In the genomic region with DNA sequence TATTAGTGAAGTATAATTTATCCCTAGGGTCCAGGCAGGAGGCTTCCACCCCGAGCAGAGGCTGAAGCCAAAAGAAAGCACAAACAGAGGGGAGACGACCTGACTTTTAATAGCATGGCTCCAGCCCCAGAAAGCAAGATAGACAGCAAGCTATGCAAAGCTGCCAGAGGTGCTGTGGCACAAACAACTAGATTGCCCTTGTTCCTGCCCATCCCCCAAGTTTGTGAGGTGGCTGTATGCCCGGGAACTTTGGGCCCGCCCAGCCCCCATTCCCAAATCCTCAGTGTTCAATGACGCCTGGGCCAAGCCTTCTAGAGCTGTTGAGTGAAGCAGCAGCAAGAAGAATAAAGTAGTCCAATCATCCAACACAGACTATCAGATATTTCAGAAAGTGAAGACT, we compare ENCODE assay signal across 11 mouse cellular contexts. TPM values are rescaled to one million over a fixed set of nuclear protein-coding genes. Genes with fewer than 3 reads are reported as not detected.
A peak's percentile ranks its signal among the peaks of the same experiment; 100 is the strongest.
DNase-seq lines count a peak whose midpoint lies in the region; ATAC-seq and TF ChIP-seq lines count a peak whose summit lies in the region.
"Had no signal": no experiment of that assay in that cellular context is flagged by ENCODE, and none has a peak within 500 bp of the region (broad histone marks: within the 10 kb centered on the region; RNA-seq: fewer than 3 reads in every experiment).

No protein-coding gene starts in this region.

- peaks cover 6% of the 10 kb centered on the region for H3K27me3 ChIP-seq in liver, embryonic 11.5 days (replicated peaks; ENCODE audit: control insufficient read depth, insufficient read depth, low read length)
- peaks cover 3% of the 10 kb centered on the region; the same call in 1 of the 2 replicates for H3K27me3 ChIP-seq in forebrain, postnatal 0 days (ENCODE audit: insufficient read depth, low read length)

- H3K36me3 ChIP-seq in liver, embryonic 11.5 days (ENCODE audit: control insufficient read depth, insufficient read depth, low read length), result peaks cover 31% of the 10 kb centered on the region
- peaks cover 38% of the 10 kb centered on the region for H3K36me3 ChIP-seq in forebrain, postnatal 0 days (ENCODE audit: insufficient read depth)

- no peak for TF ChIP-seq POLR2A in bone marrow, adult 2 months (IDR thresholded peaks at IDR 0.05; ENCODE audit: borderline replicate concordance, control insufficient read depth, low read depth, low read length)

- peak; percentile 63 for DNase-seq in gastrocnemius, adult 18-20 months (ENCODE audit: low spot score)
- DNase-seq in gastrocnemius, postnatal 10 days, result no peak
- DNase-seq in kidney, adult 18-20 months, result peak; percentile 84
- DNase-seq in liver, embryonic 11.5 days (ENCODE audit: low spot score), result no peak
- no peak for DNase-seq in spleen, postnatal 14 days (ENCODE audit: low spot score in 2 of 2)
- DNase-seq in thymus, postnatal 10 days (ENCODE audit: low spot score in 2 of 2), result no peak
- DNase-seq in forebrain, postnatal 0 days, result no peak

- 21% methylated on average over 5 of the region's 5 CpGs for WGBS in bone marrow, adult 2 months
- WGBS in liver, embryonic 11.5 days, result 68% methylated on average over 5 of the region's 5 CpGs
- 61% methylated on average over 5 of the region's 5 CpGs for WGBS in forebrain, postnatal 0 days

- H3K27ac ChIP-seq in bone marrow, adult 2 months (ENCODE audit: control insufficient read depth, insufficient read depth, low read depth, low read length, poor library complexity), result peak overlapping the region; percentile 61
- H3K27ac ChIP-seq in liver, embryonic 11.5 days (ENCODE audit: low read depth, low read length), result peak overlapping the region; percentile 54
- H3K27ac ChIP-seq in forebrain, postnatal 0 days (ENCODE audit: low read depth, low read length), result no peak overlapping the region
- H3K27ac ChIP-seq: neural tube, embryonic 13.5 days had no signal

- TF ChIP-seq CTCF in bone marrow, adult 2 months (IDR thresholded peaks at IDR 0.05; ENCODE audit: control insufficient read depth, insufficient read depth, low read length), result no peak
- TF ChIP-seq CTCF in forebrain, postnatal 0 days (IDR thresholded peaks at IDR 0.05; ENCODE audit: low read depth), result no peak

- no peak for ATAC-seq in liver, embryonic 11.5 days (replicated peaks; ENCODE audit: low FRiP score)
- ATAC-seq in forebrain, postnatal 0 days, result no peak

- H3K4me1 ChIP-seq in bone marrow, adult 2 months (ENCODE audit: control insufficient read depth, insufficient read depth, low read length), result peaks cover 19% of the 10 kb centered on the region
- H3K4me1 ChIP-seq in liver, embryonic 11.5 days (replicated peaks; ENCODE audit: control insufficient read depth, insufficient read depth, low read length), result peaks cover 64% of the 10 kb centered on the region
- H3K4me1 ChIP-seq in forebrain, postnatal 0 days (ENCODE audit: insufficient read depth), result peaks cover 13% of the 10 kb centered on the region

- peak overlapping the region; percentile 100 for H3K4me2 ChIP-seq in liver, embryonic 11.5 days
- H3K4me2 ChIP-seq in forebrain, postnatal 0 days (ENCODE audit: low read depth), result no peak overlapping the region
- H3K4me2 ChIP-seq: neural tube, embryonic 13.5 days had no signal

- no peaks in the 10 kb centered on the region for H3K9me3 ChIP-seq in liver, embryonic 11.5 days (ENCODE audit: control insufficient read depth, low read length)
- no peaks in the 10 kb centered on the region for H3K9me3 ChIP-seq in forebrain, postnatal 0 days (ENCODE audit: low read length)
- H3K9me3 ChIP-seq: neural tube, embryonic 13.5 days had no signal

- peak overlapping the region; percentile 9; the same call in 1 of the 2 replicates for H3K9ac ChIP-seq in liver, embryonic 11.5 days (ENCODE audit: low read depth, low read length)
- no peak overlapping the region for H3K9ac ChIP-seq in forebrain, postnatal 0 days
- H3K9ac ChIP-seq: neural tube, embryonic 13.5 days had no signal

- peak overlapping the region; percentile 38 for H3K4me3 ChIP-seq in bone marrow, adult 2 months (replicated peaks; ENCODE audit: control insufficient read depth, low read depth, low read length)
- peak overlapping the region; percentile 16; the same call in 1 of the 2 replicates for H3K4me3 ChIP-seq in liver, embryonic 11.5 days (ENCODE audit: low read depth, low read length)
- H3K4me3 ChIP-seq in forebrain, postnatal 0 days (ENCODE audit: low read depth, low read length), result no peak overlapping the region
- H3K4me3 ChIP-seq: neural tube, embryonic 13.5 days had no signal

RNA-seq across cellular contexts. Expression of gene Stk16, which starts 4.2 kb away (rescaled TPM):
- total RNA-seq in gastrocnemius, adult 18-20 months (2021), result 10 to 100 TPM; 18.7 to 23.3 TPM
- total RNA-seq in gastrocnemius, postnatal 10 days (2021), result 10 to 100 TPM; 31.8 to 40.3 TPM
- polyA plus RNA-seq in bone marrow, adult 2 months (2011; ENCODE audit: insufficient read depth, insufficient read length, low replicate concordance, missing spikeins), result 74.2 and 168 TPM in 2 replicates
- polyA plus RNA-seq in liver, embryonic 11.5 days (2014; fragmentation: Nextera tagmentation; extraction: Ambion mirVana), result 122 and 131 TPM in 2 replicates
- total RNA-seq in forebrain, postnatal 0 days (2014; rRNA removed), result 102 and 109 TPM in 2 replicates
- 95.6 and 102 TPM in 2 replicates for polyA plus RNA-seq in forebrain, postnatal 0 days (2015; fragmentation: Nextera tagmentation; extraction: Ambion mirVana)

RNA-seq across cellular contexts. Expression of gene Glb1l, which starts 4.3 kb away (rescaled TPM):
- 1 to 10 TPM in 1 of 2 experiments, under 1 TPM in 1; 0.88 to 1.5 TPM for total RNA-seq in gastrocnemius, adult 18-20 months (2021)
- total RNA-seq in gastrocnemius, postnatal 10 days (2021), result 1 to 10 TPM; 6.5 to 8.6 TPM
- polyA plus RNA-seq in bone marrow, adult 2 months (2011; ENCODE audit: insufficient read depth, insufficient read length, low replicate concordance, missing spikeins), result 23.0 and 43.6 TPM in 2 replicates
- 8.0 and 9.1 TPM in 2 replicates for polyA plus RNA-seq in liver, embryonic 11.5 days (2014; fragmentation: Nextera tagmentation; extraction: Ambion mirVana)
- total RNA-seq in forebrain, postnatal 0 days (2014; rRNA removed), result 15.0 and 18.5 TPM in 2 replicates
- polyA plus RNA-seq in forebrain, postnatal 0 days (2015; fragmentation: Nextera tagmentation; extraction: Ambion mirVana), result 10.3 and 12.4 TPM in 2 replicates

RNA-seq across cellular contexts. Expression of gene Tuba4a, which starts 4.8 kb away (rescaled TPM):
- total RNA-seq in gastrocnemius, adult 18-20 months (2021), result 1,000 to 10,000 TPM; 1,120 to 1,226 TPM
- total RNA-seq in gastrocnemius, postnatal 10 days (2021), result 100 to 1,000 TPM; 490 to 573 TPM
- 422 and 591 TPM in 2 replicates for polyA plus RNA-seq in bone marrow, adult 2 months (2011; ENCODE audit: insufficient read depth, insufficient read length, low replicate concordance, missing spikeins)
- 282 and 298 TPM in 2 replicates for polyA plus RNA-seq in liver, embryonic 11.5 days (2014; fragmentation: Nextera tagmentation; extraction: Ambion mirVana)
- total RNA-seq in forebrain, postnatal 0 days (2014; rRNA removed), result 54.8 and 58.5 TPM in 2 replicates
- 76.9 and 87.1 TPM in 2 replicates for polyA plus RNA-seq in forebrain, postnatal 0 days (2015; fragmentation: Nextera tagmentation; extraction: Ambion mirVana)

RNA-seq across cellular contexts. Expression of gene A630095N17Rik, which starts 17.0 kb away (rescaled TPM):
- total RNA-seq in gastrocnemius, adult 18-20 months (2021), result not detected
- total RNA-seq in gastrocnemius, postnatal 10 days (2021), result not detected
- not detected in 2 replicates for polyA plus RNA-seq in bone marrow, adult 2 months (2011; ENCODE audit: insufficient read depth, insufficient read length, low replicate concordance, missing spikeins)
- polyA plus RNA-seq in liver, embryonic 11.5 days (2014; fragmentation: Nextera tagmentation; extraction: Ambion mirVana), result not detected in 2 replicates
- total RNA-seq in forebrain, postnatal 0 days (2014; rRNA removed), result 0.46 TPM in 1 of 2 replicates, not detected in the other
- 0.34 TPM in 1 of 2 replicates, not detected in the other for polyA plus RNA-seq in forebrain, postnatal 0 days (2015; fragmentation: Nextera tagmentation; extraction: Ambion mirVana)
- total RNA-seq: common myeloid progenitor, adult 5-6 weeks had no signal
- polyA plus RNA-seq: intestine, embryonic 14.5 days; neural tube, embryonic 13.5 days had no signal

RNA-seq across cellular contexts. Expression of gene Dnajb2, which starts 21.3 kb away (rescaled TPM):
- total RNA-seq in gastrocnemius, adult 18-20 months (2021), result 10 to 100 TPM; 74.2 to 86.4 TPM
- 10 to 100 TPM; 32.4 to 38.8 TPM for total RNA-seq in gastrocnemius, postnatal 10 days (2021)
- 85.8 and 119 TPM in 2 replicates for polyA plus RNA-seq in bone marrow, adult 2 months (2011; ENCODE audit: insufficient read depth, insufficient read length, low replicate concordance, missing spikeins)
- polyA plus RNA-seq in liver, embryonic 11.5 days (2014; fragmentation: Nextera tagmentation; extraction: Ambion mirVana), result 13.6 and 17.5 TPM in 2 replicates
- 32.2 and 39.7 TPM in 2 replicates for total RNA-seq in forebrain, postnatal 0 days (2014; rRNA removed)
- 37.4 and 47.0 TPM in 2 replicates for polyA plus RNA-seq in forebrain, postnatal 0 days (2015; fragmentation: Nextera tagmentation; extraction: Ambion mirVana)

Comparison
In these comparisons a context has a peak if more than half of its experiments do, and no peak if none do; other contexts are left out.
1. DNase-seq: peak in gastrocnemius, adult 18-20 months (single experiment) and kidney, adult 18-20 months (single experiment); none in gastrocnemius, postnatal 10 days (single experiment), liver, embryonic 11.5 days (single experiment), spleen, postnatal 14 days (0 of 2), thymus, postnatal 10 days (0 of 2) and forebrain, postnatal 0 days (single experiment).